ENCODE assay signal across 7 mouse cellular contexts in the genomic region with DNA sequence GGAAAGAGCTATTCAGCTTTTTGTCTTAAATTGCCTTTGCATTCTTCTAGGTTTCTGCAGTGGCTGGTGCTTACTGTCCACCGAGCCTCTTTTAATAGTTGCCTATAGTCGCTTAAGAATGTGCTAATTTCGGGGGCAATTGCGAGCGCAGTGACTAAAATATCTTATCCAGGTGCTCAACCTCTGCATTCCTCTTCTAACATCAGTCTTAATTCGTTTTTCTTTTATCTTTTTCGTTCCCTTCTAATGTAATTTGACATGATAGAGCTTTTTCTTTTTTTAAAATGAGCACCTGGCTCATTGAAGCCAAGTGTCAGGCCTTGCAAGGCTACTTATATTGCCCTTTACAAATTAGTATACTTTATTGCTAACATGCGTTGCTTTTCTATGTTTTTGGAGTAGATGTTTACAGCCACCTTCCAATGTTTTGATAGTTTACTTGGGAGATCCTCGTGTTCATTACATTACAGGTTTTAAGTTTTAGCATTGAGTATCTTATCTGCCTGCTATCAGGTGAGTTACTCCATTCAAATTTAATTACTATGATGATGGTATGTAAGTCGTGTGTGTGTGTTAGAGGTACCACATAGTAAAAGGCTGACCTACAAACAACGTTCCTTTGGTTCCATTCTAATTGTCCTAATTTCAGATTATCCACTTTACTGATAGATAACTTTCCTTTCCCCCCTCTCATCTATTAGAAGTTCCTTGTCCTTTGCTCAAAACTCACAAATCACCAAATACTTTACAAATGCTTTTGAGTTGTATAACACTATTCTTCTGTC. TPM values are rescaled to one million over a fixed set of nuclear protein-coding genes. Genes with fewer than 3 reads are reported as not detected.
A peak's percentile ranks its signal among the peaks of the same experiment; 100 is the strongest.
DNase-seq lines count a peak whose midpoint lies in the region; ATAC-seq and TF ChIP-seq lines count a peak whose summit lies in the region.

No protein-coding gene starts in this region.

- H3K36me3 ChIP-seq in testis, adult 2 months (ENCODE audit: control insufficient read depth, insufficient read depth, low read length) = no peaks in the 10 kb centered on the region
- H3K36me3 ChIP-seq in embryonic facial prominence, embryonic 15.5 days = no peaks in the 10 kb centered on the region
- no peaks in the 10 kb centered on the region for H3K36me3 ChIP-seq in limb, embryonic 15.5 days

- peak overlapping the region; percentile 44 for H3K4me2 ChIP-seq in embryonic facial prominence, embryonic 15.5 days (replicated peaks)
- H3K4me2 ChIP-seq in limb, embryonic 15.5 days = peak overlapping the region; percentile 37

- 1% methylated on average over 11 of the region's 11 CpGs for WGBS in embryonic facial prominence, embryonic 15.5 days
- 4% methylated on average over 11 of the region's 11 CpGs for WGBS in limb, embryonic 15.5 days

- no peak for ATAC-seq in embryonic facial prominence, embryonic 15.5 days (ENCODE audit: insufficient number of reproducible peaks, low FRiP score, low TSS enrichment, low read depth)
- ATAC-seq in limb, embryonic 15.5 days (ENCODE audit: insufficient number of reproducible peaks, low FRiP score, low TSS enrichment, low read depth) = no peak

- H3K9ac ChIP-seq in embryonic facial prominence, embryonic 15.5 days = peak overlapping the region; percentile 40
- peak overlapping the region; percentile 29; the same call in 1 of the 2 replicates for H3K9ac ChIP-seq in limb, embryonic 15.5 days

- H3K4me1 ChIP-seq in testis, adult 2 months (ENCODE audit: control insufficient read depth, insufficient read depth, low read length) = no peaks in the 10 kb centered on the region; the same call in 1 of the 2 replicates
- H3K4me1 ChIP-seq in embryonic facial prominence, embryonic 15.5 days = peaks cover 22% of the 10 kb centered on the region
- H3K4me1 ChIP-seq in limb, embryonic 15.5 days = peaks cover 19% of the 10 kb centered on the region

- no peak for TF ChIP-seq CTCF in testis, adult 2 months (IDR thresholded peaks at IDR 0.05; ENCODE audit: control insufficient read depth, insufficient read depth, insufficient replicate concordance, low read depth, low read length)

- no peak for DNase-seq in testis, postnatal 10 days (ENCODE audit: low spot score)
- no peak for DNase-seq in frontal cortex, adult 2 months (ENCODE audit: extremely low spot score in 1 of 2, low spot score in 1 of 2)
- DNase-seq in left cerebral cortex, adult 9 months (ENCODE audit: low spot score in 2 of 2) = no peak
- no peak for DNase-seq in adrenal gland, postnatal 25 days

- TF ChIP-seq POLR2A in testis, adult 2 months (IDR thresholded peaks at IDR 0.05; ENCODE audit: control insufficient read depth, low read depth, low read length) = no peak

- peak overlapping the region; percentile 74 for H3K4me3 ChIP-seq in testis, adult 2 months (ENCODE audit: control insufficient read depth, low read depth, low read length)
- peak overlapping the region; percentile 41 for H3K4me3 ChIP-seq in embryonic facial prominence, embryonic 15.5 days (replicated peaks)
- H3K4me3 ChIP-seq in limb, embryonic 15.5 days = peak overlapping the region; percentile 38

- H3K27ac ChIP-seq in testis, adult 2 months (ENCODE audit: control insufficient read depth, insufficient read depth, low read depth, low read length) = no peak overlapping the region
- 0 out of 2 replicates have a peak overlapping the region, but pooled peaks have one; percentile 51 for H3K27ac ChIP-seq in embryonic facial prominence, embryonic 15.5 days (replicated peaks)
- H3K27ac ChIP-seq in limb, embryonic 15.5 days = peak overlapping the region; percentile 22; the same call in 1 of the 2 replicates

- no peaks in the 10 kb centered on the region for H3K9me3 ChIP-seq in embryonic facial prominence, embryonic 15.5 days (replicated peaks)
- H3K9me3 ChIP-seq in limb, embryonic 15.5 days = no peaks in the 10 kb centered on the region

- H3K27me3 ChIP-seq in testis, adult 2 months (ENCODE audit: control insufficient read depth, insufficient read depth, low read length) = no peaks in the 10 kb centered on the region
- no peaks in the 10 kb centered on the region for H3K27me3 ChIP-seq in embryonic facial prominence, embryonic 15.5 days
- H3K27me3 ChIP-seq in limb, embryonic 15.5 days = no peaks in the 10 kb centered on the region

RNA-seq across cellular contexts. Expression of a gene that starts 1.1 kb away (rescaled TPM):
- not detected in 2 replicates for polyA plus RNA-seq in testis, adult 2 months (2012; rRNA removed)
- 1.6 TPM in 1 of 2 replicates, not detected in the other for polyA plus RNA-seq in embryonic facial prominence, embryonic 15.5 days (2015; fragmentation: Nextera tagmentation; extraction: Ambion mirVana)
- 0.13 and 0.60 TPM in 2 replicates for polyA plus RNA-seq in limb, embryonic 15.5 days (2015; fragmentation: Nextera tagmentation; extraction: Ambion mirVana)
- not detected in 2 replicates for polyA plus RNA-seq in frontal cortex, adult 2 months (2012; rRNA removed)
- total RNA-seq in adrenal gland, postnatal 25 days (2021) = 1.9 TPM in 1 of 2 replicates, not detected in the other

RNA-seq across cellular contexts. Expression of a gene that starts 2.3 kb away (rescaled TPM):
- 1,076 and 1,288 TPM in 2 replicates for polyA plus RNA-seq in testis, adult 2 months (2012; rRNA removed)
- polyA plus RNA-seq in embryonic facial prominence, embryonic 15.5 days (2015; fragmentation: Nextera tagmentation; extraction: Ambion mirVana) = 25.9 and 30.4 TPM in 2 replicates
- polyA plus RNA-seq in limb, embryonic 15.5 days (2015; fragmentation: Nextera tagmentation; extraction: Ambion mirVana) = 21.8 and 24.8 TPM in 2 replicates
- polyA plus RNA-seq in frontal cortex, adult 2 months (2012; rRNA removed) = 146 and 222 TPM in 2 replicates
- 17.4 TPM in 1 of 2 replicates, not detected in the other for total RNA-seq in adrenal gland, postnatal 25 days (2021)

RNA-seq across cellular contexts. Expression of a gene that starts 7.5 kb away (rescaled TPM):
- polyA plus RNA-seq in testis, adult 2 months (2012; rRNA removed) = 37.8 and 209 TPM in 2 replicates
- 76.7 and 79.1 TPM in 2 replicates for polyA plus RNA-seq in embryonic facial prominence, embryonic 15.5 days (2015; fragmentation: Nextera tagmentation; extraction: Ambion mirVana)
- polyA plus RNA-seq in limb, embryonic 15.5 days (2015; fragmentation: Nextera tagmentation; extraction: Ambion mirVana) = 27.0 and 35.1 TPM in 2 replicates
- 6.9 TPM in 1 of 2 replicates, not detected in the other for polyA plus RNA-seq in frontal cortex, adult 2 months (2012; rRNA removed)
- 555 and 742 TPM in 2 replicates for total RNA-seq in adrenal gland, postnatal 25 days (2021)

RNA-seq across cellular contexts. Expression of a gene that starts 8.6 kb away (rescaled TPM):
- polyA plus RNA-seq in testis, adult 2 months (2012; rRNA removed) = 18.0 and 18.3 TPM in 2 replicates
- 4.7 and 5.7 TPM in 2 replicates for polyA plus RNA-seq in embryonic facial prominence, embryonic 15.5 days (2015; fragmentation: Nextera tagmentation; extraction: Ambion mirVana)
- 3.5 and 4.1 TPM in 2 replicates for polyA plus RNA-seq in limb, embryonic 15.5 days (2015; fragmentation: Nextera tagmentation; extraction: Ambion mirVana)
- polyA plus RNA-seq in frontal cortex, adult 2 months (2012; rRNA removed) = 14.1 and 17.1 TPM in 2 replicates
- total RNA-seq in adrenal gland, postnatal 25 days (2021) = 37.2 and 60.7 TPM in 2 replicates

RNA-seq across cellular contexts. Expression of a gene that starts 15.6 kb away (rescaled TPM):
- 0.42 and 0.43 TPM in 2 replicates for polyA plus RNA-seq in testis, adult 2 months (2012; rRNA removed)
- 8.7 and 11.5 TPM in 2 replicates for polyA plus RNA-seq in embryonic facial prominence, embryonic 15.5 days (2015; fragmentation: Nextera tagmentation; extraction: Ambion mirVana)
- 3.9 and 11.4 TPM in 2 replicates for polyA plus RNA-seq in limb, embryonic 15.5 days (2015; fragmentation: Nextera tagmentation; extraction: Ambion mirVana)
- 3.3 and 3.9 TPM in 2 replicates for polyA plus RNA-seq in frontal cortex, adult 2 months (2012; rRNA removed)
- 30.2 and 32.3 TPM in 2 replicates for total RNA-seq in adrenal gland, postnatal 25 days (2021)
